Mouse (Mus musculus) heart, adult 2 months (tissue): Measurements from ENCODE around the gene Zfhx2. TPM values are rescaled to one million over a fixed set of nuclear protein-coding genes. Genes with fewer than 3 reads are reported as not detected.
A peak's percentile ranks its signal among the peaks of the same experiment; 100 is the strongest.

Source experiments
- DNase-seq, 2 experiments: peaks; one replicate each; pipeline ENCODE4 v3.0.0; 2021
- H3K27ac ChIP-seq: fragments of 200-600 bp; 2 replicates; pipeline ENCODE4 v1.8.1; 2022
- H3K27me3 ChIP-seq: fragments of 200-500 bp; 2 replicates; pipeline ENCODE4 v1.6.1; 2012; ENCODE audit warnings: mild to moderate bottlenecking, low read length, inconsistent platforms, mixed read lengths; ENCODE audit not compliant: control insufficient read depth, insufficient read depth
- H3K36me3 ChIP-seq: fragments of 200-500 bp; 2 replicates; pipeline ENCODE4 v1.6.1; 2012; ENCODE audit warnings: low read length, inconsistent platforms; ENCODE audit not compliant: control insufficient read depth, insufficient read depth
- H3K4me1 ChIP-seq: fragments of 200-500 bp; 2 replicates; pipeline ENCODE4 v1.6.1; 2011; ENCODE audit warnings: low read length; ENCODE audit not compliant: control insufficient read depth, insufficient read depth
- H3K4me3 ChIP-seq: fragments of 200-600 bp; 2 replicates; pipeline ENCODE4 v1.8.1; 2022
- H3K79me2 ChIP-seq: fragments of 200-500 bp; replicated peaks from 2 replicates; pipeline ENCODE4 v1.6.1; 2012; ENCODE audit warnings: mild to moderate bottlenecking, inconsistent platforms, low read length, moderate library complexity, mixed read lengths; ENCODE audit not compliant: control insufficient read depth, insufficient read depth
- H3K9ac ChIP-seq: fragments of 200-500 bp; 2 replicates; pipeline ENCODE4 v1.6.1; 2012; ENCODE audit warnings: low read depth, mild to moderate bottlenecking, control low read depth, inconsistent platforms, low read length, mixed read lengths
- CTCF ChIP-seq: fragments of 200-600 bp; IDR thresholded peaks from 2 replicates; pipeline ENCODE4 v1.8.1; 2022; ENCODE audit warnings: antibody characterized with exemption, mild to moderate bottlenecking, moderate library complexity
- EP300 ChIP-seq: fragments of 200-500 bp; IDR thresholded peaks from 2 replicates; pipeline ENCODE4 v1.6.1; 2011; ENCODE audit warnings: low read depth, low read length, control low read depth; ENCODE audit not compliant: insufficient read depth
- POLR2A ChIP-seq: fragments of 200-500 bp; IDR thresholded peaks from 2 replicates; pipeline ENCODE4 v1.6.1; 2011; ENCODE audit warnings: mild to moderate bottlenecking, low read depth, low read length, control low read depth; ENCODE audit not compliant: insufficient read depth
- whole genome bisulfite sequencing: fragments of 180-500 bp; shearing (Covaris S2); methylation state at CpG from one replicate; pipeline ENCODE4 v1.1.7; 2018; 5-methylcytosine and 5-hydroxymethylcytosine counted together
- intact Hi-C: fragments of 180-260 bp; cut with DNase I; formaldehyde crosslinking; loops from one replicate; pipeline ENCODE4 v1.15.1; 2025
- polyA plus RNA-seq: library from polyadenylated mRNA; depleted of rRNA; stranded (reverse); fragments of >200 nt; gene quantifications from 2 replicates; pipeline ENCODE4 v1.2.3, GENCODE M21; 2012
- total RNA-seq, 2 experiments: library from RNA; stranded (reverse); gene quantifications; 2 replicates each; pipeline ENCODE4 v1.2.3; 2021

Gene Zfhx2
- total and polyA plus RNA-seq, 3 experiments, result 1.3 to 4.1 (median 3.9) TPM

DNA sequence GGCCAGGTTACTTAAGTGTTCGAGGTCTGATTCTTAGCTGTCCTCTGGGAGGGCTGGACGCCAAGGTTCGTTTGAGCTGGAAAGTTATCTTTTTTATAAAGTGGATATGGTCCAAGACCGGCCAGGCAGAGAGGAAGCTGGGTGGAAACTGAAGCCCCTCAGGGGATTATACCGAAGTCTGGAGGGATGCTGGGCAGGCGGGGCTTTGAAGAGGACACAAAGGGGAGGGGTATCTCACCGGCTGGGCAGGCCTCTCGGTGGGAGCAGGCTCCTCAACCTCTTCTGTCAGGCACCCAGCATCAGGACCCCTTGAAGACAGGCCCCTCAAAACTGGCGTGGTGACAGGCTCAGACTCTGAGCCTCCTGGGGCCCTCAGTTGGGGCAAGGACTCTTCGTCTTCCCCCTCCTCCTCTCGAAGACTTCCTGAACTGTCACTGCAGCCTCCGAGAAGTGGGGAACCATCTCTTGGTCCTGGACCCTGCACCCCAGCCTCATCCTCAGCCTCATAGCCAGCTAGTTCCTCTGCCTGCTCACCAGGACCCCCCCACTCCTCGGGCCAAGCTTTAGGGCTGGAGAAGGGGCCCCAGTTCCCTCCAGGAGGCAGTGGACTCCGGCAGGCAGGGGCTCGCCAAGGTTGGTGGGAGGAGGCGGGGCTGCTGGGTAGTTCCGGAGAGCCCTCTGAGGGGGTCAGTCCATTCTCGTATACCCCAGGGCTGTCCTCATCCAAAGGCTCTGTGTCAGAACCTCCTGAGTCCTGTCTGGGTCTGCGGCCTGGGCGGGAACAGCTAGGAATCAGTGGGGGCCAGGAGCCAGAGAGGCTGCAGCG, 17.1 kb upstream of the Zfhx2 start:
- no peak overlapping the region for H3K9ac ChIP-seq
- 24% methylated on average over 21 of the region's 21 CpGs for WGBS
- peaks cover under 1% of the 10 kb centered on the region; the same call in 1 of the 2 replicates for H3K4me1 ChIP-seq
- no peaks in the 10 kb centered on the region for H3K36me3 ChIP-seq
- intact Hi-C loops, result no loop called here
- no peaks in the 10 kb centered on the region for H3K79me2 ChIP-seq
- H3K4me3 ChIP-seq, result no peak overlapping the region
- H3K27me3 ChIP-seq, result peaks cover 8% of the 10 kb centered on the region; the same call in 1 of the 2 replicates
- no peak for DNase-seq
- no peak for TF ChIP-seq POLR2A
- TF ChIP-seq EP300, result no peak
- no peak for TF ChIP-seq CTCF
- no peak overlapping the region for H3K27ac ChIP-seq

DNA sequence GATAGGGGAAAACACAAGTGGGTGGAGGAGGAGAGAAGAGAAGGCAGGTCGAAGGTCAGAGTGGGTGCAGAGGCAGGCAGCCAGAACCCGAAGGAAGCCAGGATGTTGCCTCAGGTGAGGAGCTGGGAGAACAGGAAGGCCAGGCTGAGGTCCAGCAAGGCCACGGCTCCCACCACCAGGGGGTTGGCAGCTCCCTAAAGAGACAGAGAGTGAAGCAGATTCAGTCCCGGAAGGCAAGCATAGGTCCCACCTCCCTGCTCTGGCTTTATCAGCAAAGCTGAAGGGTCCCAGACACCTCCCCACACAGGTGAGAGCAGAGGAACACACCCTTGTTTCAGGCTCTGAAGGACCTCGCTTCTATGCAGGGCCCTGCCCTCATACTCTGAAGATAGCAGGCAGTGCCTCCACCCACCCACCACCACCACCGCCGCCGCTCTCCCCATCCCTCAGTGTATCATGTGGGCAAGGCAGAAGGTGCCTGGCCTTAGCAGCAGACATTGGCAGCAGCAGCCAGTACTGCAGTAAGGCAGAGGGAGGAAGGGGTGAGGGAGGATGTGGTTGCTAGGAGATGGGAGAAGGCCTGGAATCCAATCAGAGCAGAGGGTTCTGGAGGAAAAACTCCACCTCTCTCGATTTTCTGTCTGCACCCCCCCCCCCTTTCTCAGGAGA, 16.2 kb upstream of the Zfhx2 start:
- intact Hi-C loops, result no loop called here
- H3K27me3 ChIP-seq, result no peaks in the 10 kb centered on the region; the same call in 1 of the 2 replicates
- no peak for DNase-seq
- no peak overlapping the region for H3K4me3 ChIP-seq
- 38% methylated on average over 9 of the region's 9 CpGs for WGBS
- no peaks in the 10 kb centered on the region for H3K36me3 ChIP-seq
- TF ChIP-seq EP300, result no peak
- TF ChIP-seq CTCF, result no peak
- no peak for TF ChIP-seq POLR2A
- no peaks in the 10 kb centered on the region for H3K79me2 ChIP-seq
- no peak overlapping the region for H3K9ac ChIP-seq
- H3K27ac ChIP-seq, result no peak overlapping the region
- H3K4me1 ChIP-seq, result no peaks in the 10 kb centered on the region

DNA sequence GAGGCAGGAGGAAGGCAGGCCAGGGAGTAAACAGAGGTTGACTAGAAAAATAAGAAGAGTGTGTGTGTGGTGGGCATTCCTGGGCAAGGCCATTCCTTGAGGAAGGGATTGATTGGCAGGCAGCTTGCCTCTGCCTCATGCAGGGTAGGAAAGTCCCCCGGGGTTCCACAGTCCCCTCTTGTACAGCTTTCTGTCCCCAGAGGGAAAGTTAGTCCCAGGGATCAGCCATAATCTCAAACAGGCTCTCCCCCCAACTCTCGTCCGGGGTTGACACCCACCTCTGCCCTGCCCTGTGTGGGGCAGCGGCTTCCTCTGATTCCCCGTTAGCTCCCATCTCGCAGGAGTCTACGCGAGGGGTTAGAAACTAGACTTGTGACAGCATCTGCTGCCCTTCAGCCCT, 14.9 kb upstream of the Zfhx2 start:
- Histone ChIP-seq H3K27ac (no peak overlapping the region), H3K4me1 (no peaks in the 10 kb centered on the region), H3K27me3 (no peaks in the 10 kb centered on the region; the same call in 1 of the 2 replicates), H3K4me3 (no peak overlapping the region), H3K9ac (no peak overlapping the region), H3K79me2 (no peaks in the 10 kb centered on the region), H3K36me3 (no peaks in the 10 kb centered on the region)
- WGBS, result 89% methylated on average over 8 of the region's 8 CpGs
- no peak for TF ChIP-seq EP300
- no peak for TF ChIP-seq CTCF
- no peak for TF ChIP-seq POLR2A
- intact Hi-C loops, result no loop called here
- DNase-seq, result no peak

DNA sequence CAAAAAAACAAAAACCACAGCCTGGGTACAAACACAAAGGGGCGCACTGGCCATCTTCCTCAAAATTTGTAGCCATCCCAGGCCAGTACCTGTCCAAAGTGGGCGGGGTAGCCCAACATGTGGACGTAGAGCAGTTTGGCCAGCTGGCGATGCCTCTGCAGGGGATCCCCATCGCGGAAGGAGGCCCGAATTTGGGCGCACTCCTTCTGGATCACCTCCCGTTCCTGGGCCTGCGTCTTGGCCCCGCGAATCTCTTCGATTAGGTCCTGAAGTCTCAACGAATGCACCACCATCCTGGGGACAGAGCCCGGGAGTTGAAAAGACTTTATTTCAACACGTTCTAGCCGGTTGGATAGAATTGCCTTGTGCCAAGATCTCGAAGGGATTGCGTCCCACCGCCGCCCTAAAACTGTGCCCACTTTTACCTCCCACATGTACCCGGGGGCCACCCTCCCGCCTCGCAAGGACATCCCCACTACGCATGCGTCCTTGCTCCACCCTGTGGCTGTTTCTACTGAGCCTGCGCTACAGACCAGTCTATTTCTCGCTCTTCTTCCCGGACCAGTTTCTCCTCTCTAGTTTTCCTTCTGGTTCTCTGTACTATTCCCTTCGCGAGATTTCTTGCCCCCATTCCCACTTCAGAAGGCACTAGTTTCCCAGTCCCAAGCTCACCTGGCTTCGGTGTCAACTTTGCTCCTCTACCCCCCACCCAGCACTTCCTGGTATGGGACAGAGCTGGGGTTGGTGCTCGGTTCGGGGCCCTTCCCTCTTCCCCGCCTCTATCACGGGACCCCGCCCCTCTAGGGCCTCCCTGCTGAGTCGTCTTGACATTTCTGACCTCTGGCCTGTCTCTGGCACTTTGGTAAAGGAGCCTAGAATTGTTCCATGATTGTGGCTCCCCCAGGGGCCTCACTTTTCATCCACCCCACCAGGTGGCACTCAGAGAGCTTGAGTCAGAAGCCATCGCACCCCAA, 14.0 kb upstream of the Zfhx2 start, which contains the start of gene Ap1g2:
Ap1g2 (minus strand) TSS at position 758 of the 974 bp plus-strand sequence.
- peak; percentile 87 to 91 for DNase-seq
- no peaks in the 10 kb centered on the region for H3K79me2 ChIP-seq
- no peaks in the 10 kb centered on the region for H3K36me3 ChIP-seq
- H3K9ac ChIP-seq, result peak within 1 kb of the TSS; percentile 76
- intact Hi-C loops, result no loop called here
- no peaks in the 10 kb centered on the region; the same call in 1 of the 2 replicates for H3K27me3 ChIP-seq
- peak; percentile 44; the same call in 1 of the 2 replicates for TF ChIP-seq CTCF
- TF ChIP-seq EP300, result no peak
- TF ChIP-seq POLR2A, result peak; percentile 92
- under 1% methylated on average over 39 of the region's 39 CpGs for WGBS
- H3K4me3 ChIP-seq, result peak within 1 kb of the TSS; percentile 68
- H3K27ac ChIP-seq, result peak within 1 kb of the TSS; percentile 81
- no peaks in the 10 kb centered on the region for H3K4me1 ChIP-seq

DNA sequence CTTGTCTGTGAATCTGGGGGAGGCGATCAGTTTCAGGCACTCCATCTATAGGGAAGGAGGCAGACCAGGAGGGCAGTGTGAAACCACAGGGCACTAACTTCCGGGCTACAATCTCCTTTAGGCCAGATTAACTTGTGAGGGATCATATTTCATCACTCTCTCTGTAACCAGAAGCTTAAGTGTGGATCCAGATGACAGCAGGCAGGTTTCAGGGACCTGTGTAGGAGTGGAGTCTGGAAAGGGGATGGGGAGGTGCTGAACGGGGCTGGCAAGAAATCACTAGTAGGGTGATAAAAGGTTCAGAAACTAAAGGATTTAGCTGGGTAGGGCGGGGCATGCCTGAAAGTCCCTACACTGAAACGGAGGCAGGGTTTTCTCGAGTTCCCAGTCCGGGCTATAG, 13.3 kb upstream of the Zfhx2 start:
- TF ChIP-seq POLR2A (no peak), EP300 (no peak), CTCF (no peak)
- 26% methylated on average over 7 of the region's 7 CpGs for WGBS
- no peak overlapping the region for H3K9ac ChIP-seq
- no peaks in the 10 kb centered on the region for H3K79me2 ChIP-seq
- no peaks in the 10 kb centered on the region; the same call in 1 of the 2 replicates for H3K27me3 ChIP-seq
- peak overlapping the region; percentile 68; the same call in 1 of the 2 replicates for H3K4me3 ChIP-seq
- H3K36me3 ChIP-seq, result no peaks in the 10 kb centered on the region
- DNase-seq, result no peak
- no peaks in the 10 kb centered on the region for H3K4me1 ChIP-seq
- intact Hi-C loops, result no loop called here
- no peak overlapping the region; the same call in 1 of the 2 replicates for H3K27ac ChIP-seq

DNA sequence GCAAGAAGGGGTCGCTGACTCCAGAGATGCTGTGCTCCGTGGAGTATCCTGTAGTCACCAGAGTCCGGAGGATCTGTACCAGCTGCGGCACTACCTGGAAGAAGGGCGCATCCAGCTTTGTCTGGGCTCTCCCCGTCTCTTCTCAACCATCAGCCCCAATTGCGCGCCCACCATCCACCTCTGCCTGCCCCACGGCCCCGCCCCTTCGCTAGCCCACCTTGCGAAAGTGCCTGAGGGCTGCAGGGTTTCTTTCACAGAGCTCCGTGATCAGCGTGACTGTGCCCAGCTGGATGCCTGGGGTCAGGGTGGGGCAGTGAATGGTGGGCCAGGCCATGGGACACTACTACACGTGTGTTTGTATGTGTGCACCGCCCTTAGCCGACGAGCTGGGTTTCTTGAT, 12.2 kb upstream of the Zfhx2 start:
- 92% methylated on average over 18 of the region's 18 CpGs for WGBS
- TF ChIP-seq POLR2A (no peak), EP300 (no peak), CTCF (no peak)
- Histone ChIP-seq H3K9ac (no peak overlapping the region), H3K36me3 (no peaks in the 10 kb centered on the region), H3K27me3 (no peaks in the 10 kb centered on the region), H3K4me3 (no peak overlapping the region), H3K27ac (no peak overlapping the region), H3K79me2 (no peaks in the 10 kb centered on the region), H3K4me1 (no peaks in the 10 kb centered on the region)
- DNase-seq, result no peak
- intact Hi-C loops, result no loop called here
